Mouse (Mus musculus): ENCODE data around the gene Bag3. TPM values are rescaled to one million over a fixed set of nuclear protein-coding genes. Genes with fewer than 3 reads are reported as not detected.

The Bag3 gene
- total RNA-seq, 2 experiments from 2014 or later = 12.0 to 13.9 TPM

DNA sequence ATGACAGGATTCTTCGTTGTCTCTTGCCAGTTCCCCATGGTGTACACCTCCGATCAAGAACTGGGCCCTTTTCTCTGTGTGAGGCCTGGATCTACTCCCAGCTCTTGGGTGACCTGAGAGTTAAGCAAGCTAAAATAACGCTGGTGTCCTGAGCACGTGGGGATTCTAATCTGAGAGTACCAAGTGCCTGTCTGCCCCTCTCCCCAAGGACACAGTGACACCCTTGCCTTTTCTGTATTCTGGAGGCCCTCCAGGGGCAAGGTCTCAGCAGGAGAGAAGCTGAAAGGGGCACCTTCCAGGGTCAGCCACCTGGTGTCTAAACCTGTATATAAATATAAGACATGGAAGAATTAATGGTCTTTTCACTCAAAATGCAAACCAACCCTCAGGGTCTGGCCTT, 14.3 kb downstream of the Bag3 start:
- no peak for DNase-seq

- no peak for DNase-seq
Measured at GRCm38 (mm10) chr7:128538196-128538595, 14.8 kb downstream of the Bag3 start.

- DNase-seq = no peak
Measured at GRCm38 (mm10) chr7:128538769-128539168, 15.4 kb downstream of the Bag3 start.

DNA sequence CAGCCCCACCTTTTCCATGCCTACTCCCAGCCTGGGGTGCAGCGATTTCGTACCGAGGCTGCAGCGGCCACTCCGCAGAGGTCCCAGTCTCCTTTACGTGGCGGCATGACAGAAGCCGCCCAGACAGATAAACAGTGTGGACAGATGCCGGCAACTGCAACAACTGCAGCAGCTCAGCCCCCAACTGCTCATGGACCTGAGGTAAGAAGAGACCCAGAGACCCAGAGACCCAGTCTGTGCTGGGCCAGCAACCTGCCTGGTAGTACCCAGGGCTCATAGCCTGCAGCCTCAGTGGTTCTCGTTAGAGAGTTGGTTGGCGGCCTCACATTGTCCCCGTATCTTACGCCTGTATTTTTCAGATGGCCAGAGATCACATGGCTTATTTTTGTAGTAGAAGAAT, 16.7 kb downstream of the Bag3 start:
- no peak for DNase-seq

DNA sequence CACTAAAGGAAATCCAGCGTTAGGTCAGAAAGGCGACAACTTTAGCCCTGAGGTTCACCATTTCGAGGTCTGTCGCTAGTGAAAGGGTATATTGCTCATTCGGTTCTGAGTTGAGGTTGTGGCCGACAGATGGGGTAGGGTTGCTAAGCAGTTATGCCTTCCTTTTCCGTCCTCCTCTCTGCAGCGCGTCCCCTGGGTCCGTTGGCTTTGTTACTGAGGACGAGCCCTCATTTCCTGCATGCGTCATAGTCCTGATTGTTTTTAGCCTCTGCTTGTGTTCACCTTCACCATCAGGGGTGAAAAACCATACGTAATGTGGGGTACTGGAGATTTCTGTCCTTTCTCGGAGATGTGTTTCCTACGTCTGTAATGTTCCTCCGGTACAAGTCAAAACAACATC, 17.3 kb downstream of the Bag3 start:
- DNase-seq = no peak

- DNase-seq = peak in 1 of 2 experiments; percentile 32
Measured at GRCm38 (mm10) chr7:128541186-128541585, 17.8 kb downstream of the Bag3 start.

DNA sequence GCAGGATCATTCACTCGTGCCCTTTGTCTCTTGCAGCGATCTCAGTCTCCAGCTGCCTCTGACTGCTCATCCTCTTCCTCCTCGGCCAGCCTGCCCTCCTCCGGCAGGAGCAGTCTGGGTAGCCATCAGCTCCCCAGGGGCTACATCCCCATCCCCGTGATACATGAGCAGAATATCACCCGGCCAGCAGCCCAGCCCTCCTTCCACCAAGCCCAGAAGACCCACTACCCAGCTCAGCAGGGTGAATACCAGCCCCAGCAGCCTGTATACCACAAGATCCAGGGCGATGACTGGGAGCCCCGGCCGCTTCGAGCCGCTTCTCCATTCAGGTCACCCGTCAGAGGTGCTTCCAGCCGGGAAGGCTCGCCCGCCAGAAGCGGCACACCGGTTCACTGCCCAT, 18.4 kb downstream of the Bag3 start:
- no peak for DNase-seq

- DNase-seq = no peak
Measured at GRCm38 (mm10) chr7:128542488-128542887, 19.1 kb downstream of the Bag3 start.

- no peak for DNase-seq
Measured at GRCm38 (mm10) chr7:128543148-128543855, 19.9 kb downstream of the Bag3 start.

DNA sequence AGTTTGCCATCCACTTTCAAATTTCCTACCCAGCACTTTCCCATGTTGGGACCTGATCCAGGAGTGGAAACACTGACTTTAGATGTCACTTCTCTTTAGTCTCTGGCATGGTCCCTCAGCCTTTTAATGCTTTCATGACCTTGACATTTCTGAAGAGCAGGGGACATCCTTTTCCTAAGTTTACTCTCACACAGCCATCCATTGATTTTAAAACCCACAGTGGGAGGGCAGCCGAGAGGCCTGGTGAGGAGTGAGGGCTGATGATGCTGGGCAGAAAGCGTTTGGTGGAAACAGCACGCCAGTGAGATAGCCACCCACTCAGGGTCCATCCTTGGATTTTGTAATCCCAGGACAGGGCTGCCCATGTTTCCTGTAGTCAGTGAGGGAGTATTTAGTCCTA, 20.5 kb downstream of the Bag3 start:
- no peak for DNase-seq

DNA sequence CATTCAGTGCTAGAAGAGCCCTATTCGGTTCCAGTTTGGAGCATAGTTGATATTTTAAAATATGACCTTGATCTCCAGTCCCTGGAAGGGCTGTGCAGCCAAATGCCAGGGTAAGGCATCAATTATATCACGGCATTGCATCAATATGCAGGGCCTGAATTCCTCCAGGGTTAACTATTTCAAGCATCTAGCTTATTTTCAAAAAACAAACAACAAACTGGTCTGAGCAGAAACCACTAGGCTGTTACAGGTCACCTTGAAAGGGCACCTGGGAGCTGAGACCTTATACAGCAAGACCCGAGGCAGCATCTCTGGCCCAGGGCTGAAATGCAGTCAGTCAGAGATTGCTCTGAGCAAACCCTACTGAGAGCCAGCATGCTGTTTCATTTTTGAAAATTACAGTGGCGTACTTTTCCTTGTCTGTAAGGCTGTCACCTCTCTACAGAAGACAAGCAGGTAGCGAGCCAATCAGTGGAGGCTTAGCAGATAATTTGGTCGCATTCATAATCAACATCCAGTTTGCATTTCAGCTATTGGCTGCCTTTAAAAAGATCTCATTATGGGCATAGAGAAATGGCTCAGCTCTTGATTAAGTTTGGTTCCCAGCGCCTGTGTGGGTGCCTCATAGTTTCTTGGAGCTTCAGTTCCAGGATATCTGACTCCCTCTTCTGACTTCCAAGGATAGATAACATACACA, 21.3 kb downstream of the Bag3 start:
- DNase-seq = no peak

- DNase-seq = no peak
Measured at GRCm38 (mm10) chr7:128546031-128546430, 22.6 kb downstream of the Bag3 start.

- DNase-seq = no peak
Measured at GRCm38 (mm10) chr7:128549137-128549536, 25.7 kb downstream of the Bag3 start.

DNA sequence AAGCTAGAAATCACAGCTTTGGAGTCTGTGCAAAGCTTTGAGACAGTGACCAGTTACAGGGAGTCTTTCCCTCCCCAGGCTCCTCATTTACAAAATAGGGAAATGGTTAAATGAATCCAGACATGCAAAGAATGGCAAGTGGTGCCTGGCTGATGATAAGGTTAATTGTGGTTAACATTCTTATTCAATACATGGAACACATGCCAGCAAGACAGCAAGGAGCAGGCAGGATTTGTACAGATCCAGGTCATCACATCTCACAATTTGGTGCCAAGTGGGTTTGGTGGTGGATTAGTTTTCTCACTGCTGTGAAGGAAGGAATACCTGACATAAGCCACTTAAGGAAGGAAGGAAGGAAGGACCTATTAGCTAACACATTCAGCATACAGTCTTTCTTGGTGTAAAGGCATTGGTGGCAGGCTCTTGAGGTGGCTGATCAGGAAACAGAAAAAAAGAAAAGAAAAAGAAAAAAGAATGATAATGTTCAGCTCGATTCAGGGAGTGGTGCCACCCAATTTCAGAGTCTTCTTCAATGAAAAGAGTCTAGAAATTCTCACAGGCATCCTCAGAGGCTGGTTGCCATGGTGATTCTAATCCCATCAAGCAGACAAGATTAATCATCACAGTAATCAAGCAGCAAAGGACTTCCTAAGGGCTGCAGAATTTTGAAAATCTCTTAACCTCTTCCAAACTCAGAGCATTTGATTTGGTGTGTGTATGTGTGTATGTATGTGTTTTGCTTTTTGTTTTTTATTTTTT, 27.1 kb downstream of the Bag3 start:
- DNase-seq = no peak

DNA sequence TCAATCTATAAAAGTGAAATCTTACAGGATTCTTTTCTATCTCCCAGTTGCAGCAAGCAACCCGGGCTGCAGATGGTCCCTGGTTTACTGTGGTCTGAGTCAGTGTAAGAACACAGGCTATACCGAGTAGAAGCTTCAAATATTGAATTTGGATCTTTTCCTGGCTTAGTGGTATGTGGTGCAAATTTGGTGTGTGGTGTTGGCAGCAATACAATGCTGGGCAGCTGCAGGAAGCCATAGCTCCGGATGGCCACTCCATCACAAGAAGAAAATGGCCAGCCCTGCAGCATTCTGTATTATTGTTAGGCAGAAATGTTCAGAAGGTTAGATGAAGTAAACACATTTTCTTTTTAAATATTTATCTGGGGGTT, 27.7 kb downstream of the Bag3 start:
- DNase-seq = no peak

- DNase-seq = no peak
Measured at GRCm38 (mm10) chr7:128553105-128553705, 29.8 kb downstream of the Bag3 start.

GRCm38 (mm10) chr7:128554502-128554901, 31.1 kb downstream of the Bag3 start:
- DNase-seq = no peak

- DNase-seq = no peak
Measured at GRCm38 (mm10) chr7:128555141-128555750, 31.8 kb downstream of the Bag3 start.

DNA sequence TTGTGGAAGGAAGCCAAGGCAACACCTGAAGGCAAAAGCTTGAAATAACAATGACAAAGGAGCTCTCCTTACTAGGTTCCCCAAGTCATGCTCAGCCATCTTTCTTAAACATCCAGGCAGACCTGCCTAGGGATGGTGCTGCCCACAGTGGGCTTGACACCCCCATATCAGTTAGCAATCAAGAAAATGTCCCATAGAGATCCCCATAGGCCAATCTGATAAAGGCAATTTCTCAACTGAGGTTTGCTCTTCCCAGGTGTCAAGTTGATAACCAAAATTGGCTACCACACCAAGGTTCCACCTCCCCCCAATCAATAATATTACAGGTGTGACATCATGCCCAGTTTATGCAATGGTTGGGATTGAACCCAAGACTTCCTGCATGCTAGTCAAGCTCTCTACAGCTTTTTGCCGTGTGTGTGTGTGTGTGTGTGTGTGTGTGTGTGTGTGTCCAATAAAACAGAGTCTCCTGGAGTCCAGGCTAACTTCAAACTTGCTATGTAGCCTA, 33.6 kb downstream of the Bag3 start:
- DNase-seq = no peak

- DNase-seq = no peak
Measured at GRCm38 (mm10) chr7:128563373-128563772, 40.0 kb downstream of the Bag3 start.

GRCm38 (mm10) chr7:128566311-128566710, 42.9 kb downstream of the Bag3 start:
- DNase-seq = no peak

DNA sequence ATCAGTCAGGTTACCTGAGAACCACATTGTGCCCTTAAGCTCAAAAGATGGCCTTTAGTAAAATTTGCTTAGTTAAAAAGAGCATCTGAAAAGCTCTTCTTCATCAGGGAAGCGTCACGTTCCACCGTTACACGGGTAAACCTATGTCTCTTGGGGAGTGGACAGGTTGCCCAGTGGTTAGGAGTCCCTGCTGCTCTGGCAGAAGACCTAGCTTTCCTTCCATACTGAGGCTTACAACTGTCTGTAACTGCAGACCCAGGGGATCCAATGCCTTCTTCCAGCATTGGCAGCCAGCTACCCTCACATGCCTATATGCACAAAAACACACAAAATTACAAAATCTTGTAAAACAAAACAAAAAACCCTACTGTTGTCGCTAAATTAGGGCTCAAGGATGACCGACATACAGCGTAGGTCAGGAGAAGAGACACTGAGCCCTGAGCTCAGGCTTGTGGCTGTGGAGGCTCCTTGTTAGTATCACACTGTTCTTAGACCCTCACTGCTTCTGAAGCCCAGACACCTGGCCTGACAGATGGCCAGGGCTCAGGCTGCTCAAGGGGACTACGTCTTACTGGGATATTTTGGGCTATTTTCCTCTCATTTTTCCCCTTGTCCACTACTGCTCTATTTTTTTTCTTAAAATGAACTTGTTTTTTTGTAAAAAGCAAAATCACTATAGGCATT, 44.3 kb downstream of the Bag3 start:
- no peak for DNase-seq
